Mouse (Mus musculus) CH12.LX (cell line): Measurements from ENCODE around the gene Camta1.

ENCODE experiments used
- CHD2 ChIP-seq: IDR thresholded peaks from 2 replicates; pipeline ENCODE4 v1.6.1; 2011; ENCODE audit warnings: low read length, improper control_type of control experiment
- CTCF ChIP-seq, 2 experiments: IDR thresholded peaks in 1 of 2; conservative IDR thresholded peaks in 1 of 2; 2 replicates each; pipeline ENCODE4 v1.5.1; 2011 to 2012; ENCODE audit warnings: low read depth in 2 of 2, low read length in 2 of 2, improper control_type of control experiment in 1 of 2, inconsistent platforms in 1 of 2, mild to moderate bottlenecking in 1 of 2, moderate library complexity in 1 of 2
- ETS1 ChIP-seq: conservative IDR thresholded peaks from 2 replicates; pipeline ENCODE4 v1.6.1; 2012; ENCODE audit warnings: low read depth, mild to moderate bottlenecking, inconsistent platforms, low read length, improper control_type of control experiment, moderate library complexity
- GABPA ChIP-seq: IDR thresholded peaks from 2 replicates; pipeline ENCODE4 v1.6.1; 2012; ENCODE audit warnings: low read depth, low read length, improper control_type of control experiment, inconsistent platforms; ENCODE audit not compliant: insufficient replicate concordance
- JUN ChIP-seq: IDR thresholded peaks from 2 replicates; pipeline ENCODE4 v1.6.1; 2011; ENCODE audit warnings: low read depth, mild to moderate bottlenecking, low read length, improper control_type of control experiment, moderate library complexity; ENCODE audit not compliant: insufficient read depth
- MAX ChIP-seq: IDR thresholded peaks from 2 replicates; pipeline ENCODE4 v1.6.1; 2011; ENCODE audit warnings: low read length, improper control_type of control experiment
- MYC ChIP-seq: IDR thresholded peaks from 2 replicates; pipeline ENCODE4 v1.6.1; 2011; ENCODE audit warnings: low read depth, mild to moderate bottlenecking, improper control_type of control experiment, low read length
- NRF1 ChIP-seq: IDR thresholded peaks from 2 replicates; pipeline ENCODE4 v1.6.1; 2014; ENCODE audit warnings: low read depth, mild to moderate bottlenecking, inconsistent platforms, low read length, improper control_type of control experiment, moderate library complexity
- POLR2A ChIP-seq: IDR thresholded peaks from 2 replicates; pipeline ENCODE4 v1.6.1; 2011; ENCODE audit warnings: low read depth, mild to moderate bottlenecking, improper control_type of control experiment, low read length
- RAD21 ChIP-seq: IDR thresholded peaks from 2 replicates; pipeline ENCODE4 v1.6.1; 2011; ENCODE audit warnings: low read depth, mild to moderate bottlenecking, low read length, improper control_type of control experiment, moderate library complexity
- UBTF ChIP-seq: IDR thresholded peaks from 2 replicates; pipeline ENCODE4 v1.6.1; 2012; ENCODE audit warnings: low read depth, mild to moderate bottlenecking, inconsistent platforms, low read length, improper control_type of control experiment, moderate library complexity

DNA sequence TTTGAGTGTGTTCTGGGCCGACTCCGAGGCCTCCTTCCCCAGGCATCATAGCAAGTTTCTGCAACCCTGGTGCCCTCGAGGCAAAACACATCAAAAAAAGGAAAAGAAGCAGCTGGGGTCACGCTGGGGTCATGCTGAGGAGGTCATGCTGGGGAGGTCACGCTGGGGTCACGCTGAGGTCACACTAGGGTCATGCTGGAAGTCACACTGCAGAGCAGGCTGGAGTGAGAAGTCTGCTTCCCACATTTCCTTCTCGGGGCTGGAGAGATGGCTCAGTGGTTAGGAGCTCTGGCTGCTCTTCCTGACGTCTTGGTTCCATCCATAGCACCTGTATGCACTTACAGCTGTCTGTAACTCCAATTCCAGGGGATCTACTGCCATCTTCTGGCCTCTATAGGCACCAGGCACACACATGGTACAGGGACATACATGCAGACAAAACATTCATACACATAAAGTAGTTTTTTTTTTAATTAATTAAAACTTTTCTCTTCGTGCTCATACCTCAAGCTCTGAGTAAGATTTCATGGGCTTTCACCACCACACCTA, 35.5 kb upstream of the Camta1 start:
- TF ChIP-seq POLR2A (no peak), ETS1 (no peak), CTCF (conservative IDR thresholded peaks at IDR 0.05 in 1 of 2, IDR thresholded peaks at IDR 0.05 in 1 of 2; ENCODE audit: low read depth in 2 of 2, low read length in 2 of 2) (peak in 1 of 2 experiments; percentile 30; a peak in 2 of 4 replicates), MAX (no peak), JUN (no peak), GABPA (no peak), CHD2 (no peak), RAD21 (peak; percentile 25), NRF1 (no peak), UBTF (no peak), MYC (no peak)
